Mouse (Mus musculus) lung, postnatal 14 days (tissue): ENCODE results near the gene Rab11fip5.

Experiments
- DNase-seq: peaks from one replicate; pipeline ENCODE4 v3.0.0; 2021

Rab11fip5 gene

DNA sequence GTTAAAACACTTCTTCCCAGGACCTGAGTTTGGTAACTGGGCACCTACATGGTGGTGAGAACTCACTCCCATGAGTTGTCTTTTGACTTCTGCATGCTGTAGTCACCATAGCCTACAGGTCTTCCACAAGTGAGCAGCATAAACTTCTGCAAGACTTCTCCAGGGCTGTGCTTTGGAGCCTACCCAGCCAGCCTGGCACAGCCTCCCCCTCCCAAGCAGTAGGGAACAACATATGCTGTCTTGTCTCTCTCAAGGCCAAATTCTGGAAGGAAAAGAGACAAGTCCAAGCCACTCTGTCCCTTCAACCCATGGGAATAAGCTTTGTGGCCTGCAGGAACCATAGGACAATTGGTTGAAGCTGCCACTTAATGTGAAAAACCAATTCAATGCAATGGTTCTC is 29.5 kb downstream of the Rab11fip5 start:
- DNase-seq: no peak

DNA sequence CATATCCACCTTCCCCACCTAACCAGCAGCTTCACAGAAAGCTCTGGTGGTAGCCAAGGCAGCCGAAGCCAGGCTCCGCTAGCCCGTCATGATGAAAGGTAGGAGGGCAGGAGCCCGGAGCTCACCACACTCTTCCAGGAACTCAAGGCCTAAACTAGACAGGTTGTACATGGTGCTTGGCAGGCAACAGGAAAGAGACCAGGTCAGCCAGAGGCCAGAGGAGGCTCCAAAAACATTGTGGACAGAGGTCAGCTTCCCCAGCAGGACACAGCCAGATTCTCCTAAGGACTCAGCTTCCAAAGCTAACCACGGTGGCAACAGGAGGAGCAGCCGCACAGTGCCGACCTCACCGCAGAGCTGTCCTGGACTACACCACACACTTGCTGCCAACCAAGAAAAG is 31.4 kb downstream of the Rab11fip5 start:
- no peak for DNase-seq

DNA sequence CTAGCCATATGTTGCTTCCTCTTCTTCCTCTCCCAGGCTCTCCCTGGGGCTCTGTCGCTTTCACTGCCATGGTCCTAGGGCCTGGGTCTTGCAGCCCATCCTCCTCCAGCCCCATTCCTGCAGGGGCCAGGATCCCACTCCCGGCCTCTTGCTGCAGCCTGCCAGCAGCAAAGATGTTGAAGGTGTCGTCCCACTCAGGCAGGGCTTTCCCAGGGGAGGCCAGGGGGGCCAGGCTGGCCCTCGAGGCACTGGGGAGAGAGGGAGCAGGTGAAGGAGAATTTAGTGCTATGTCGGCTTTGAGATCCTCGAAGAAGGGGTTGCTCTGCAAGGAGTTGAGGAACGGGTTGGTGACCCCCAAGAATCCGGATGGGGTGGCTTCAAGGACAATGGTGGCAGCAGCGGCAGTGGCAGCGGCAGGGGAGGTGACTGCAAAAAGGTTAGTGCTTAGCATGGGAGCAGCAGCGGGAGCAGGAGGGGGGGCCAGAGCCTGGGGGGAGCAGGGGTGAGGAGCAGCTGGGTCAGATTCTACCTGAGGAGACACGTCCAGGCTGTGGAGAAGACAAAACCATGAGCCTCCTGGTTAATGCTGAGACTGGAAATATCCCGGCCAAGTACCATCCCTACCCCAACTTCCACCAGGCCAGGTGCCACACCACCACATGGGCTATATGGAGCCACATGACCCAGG is 32.5 kb downstream of the Rab11fip5 start:
- DNase-seq: no peak

DNA sequence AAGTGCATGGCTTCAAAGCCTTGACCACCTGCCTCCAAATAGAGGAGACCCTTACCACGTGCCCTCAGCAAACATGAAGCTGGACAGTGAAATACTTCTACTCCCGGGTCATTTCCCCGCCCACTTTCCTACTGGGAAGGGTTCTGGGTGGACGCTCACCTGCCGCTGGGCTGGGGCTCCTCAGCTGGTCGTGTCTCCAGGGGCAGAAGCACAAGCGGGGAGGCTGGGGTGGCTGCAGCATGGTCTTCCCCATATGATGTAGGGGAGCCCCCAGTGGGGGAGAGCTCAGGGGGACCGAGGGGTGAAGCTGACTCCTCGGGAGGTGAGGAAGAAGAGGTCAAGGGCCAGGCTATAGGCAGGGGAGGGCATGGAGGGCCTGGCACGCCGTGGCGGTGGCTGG is 34.2 kb downstream of the Rab11fip5 start:
- no peak for DNase-seq

DNA sequence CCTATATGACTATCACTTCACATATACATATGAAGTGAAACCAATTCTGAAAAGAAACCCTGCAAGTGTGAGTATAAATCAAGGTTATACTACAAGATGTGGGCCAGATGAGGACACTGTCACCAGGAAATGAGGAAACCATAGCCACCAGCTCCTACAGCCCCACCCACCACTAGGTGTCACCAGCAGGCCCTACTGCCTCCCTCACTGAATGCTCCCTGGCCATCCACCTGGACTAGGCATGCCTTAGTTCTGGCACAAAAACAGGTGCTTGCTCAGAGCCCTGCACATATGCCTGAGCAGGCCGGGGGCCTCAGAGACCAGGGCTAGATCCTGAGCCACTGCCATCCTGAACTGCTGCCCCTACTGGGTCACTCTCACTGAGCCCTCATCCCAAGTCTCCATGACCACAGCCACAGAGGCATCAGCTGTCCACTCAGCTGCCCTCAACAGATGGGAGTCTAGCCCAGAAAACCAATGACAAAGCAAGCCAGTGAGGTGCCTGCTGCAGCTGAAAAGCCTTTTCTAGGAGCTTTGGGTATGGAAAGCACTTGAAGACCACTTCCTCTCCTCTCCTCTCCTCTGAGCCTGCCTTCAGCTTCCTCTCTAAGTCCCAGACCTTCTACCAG is 35.0 kb downstream of the Rab11fip5 start:
- peak; percentile 61 for DNase-seq

DNA sequence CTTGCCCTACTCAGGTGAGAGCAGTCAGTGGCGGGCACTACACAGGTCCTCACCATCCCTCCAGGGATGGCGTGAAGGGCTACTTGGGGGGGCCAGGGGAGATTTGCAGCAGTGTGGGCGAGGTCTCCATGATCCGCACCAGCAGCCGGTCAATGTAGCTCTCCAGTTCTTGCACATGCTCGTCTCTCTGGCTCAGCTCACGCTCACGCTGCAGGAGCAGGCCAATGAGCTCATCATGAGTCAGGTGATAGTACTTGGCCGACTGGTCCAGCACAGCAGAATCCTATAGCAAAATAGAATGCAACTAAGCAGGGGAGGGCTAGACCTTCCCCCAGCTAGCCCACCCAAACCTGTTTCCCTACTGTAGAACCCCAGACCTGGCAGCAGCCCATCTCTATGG is 37.5 kb downstream of the Rab11fip5 start:
- no peak for DNase-seq

DNA sequence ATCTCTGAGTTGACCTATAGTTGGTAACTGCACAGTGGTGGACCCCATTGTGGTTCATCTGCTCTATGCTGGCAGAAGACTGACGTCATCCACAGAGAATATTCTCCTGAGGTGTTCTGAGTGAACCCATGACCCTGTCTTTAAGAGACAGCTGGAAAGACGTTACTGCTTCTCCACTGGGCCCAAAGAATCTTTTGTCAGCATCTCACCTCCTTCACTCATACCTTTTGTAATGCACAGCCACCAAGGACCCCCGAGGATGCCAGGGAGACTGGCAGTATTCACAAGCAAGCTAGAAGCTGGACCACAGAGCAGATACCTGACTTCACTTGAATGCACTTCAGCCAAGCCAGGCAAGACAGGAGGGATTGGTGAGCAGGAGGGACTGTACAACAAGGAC is 39.1 kb downstream of the Rab11fip5 start:
- no peak for DNase-seq

DNA sequence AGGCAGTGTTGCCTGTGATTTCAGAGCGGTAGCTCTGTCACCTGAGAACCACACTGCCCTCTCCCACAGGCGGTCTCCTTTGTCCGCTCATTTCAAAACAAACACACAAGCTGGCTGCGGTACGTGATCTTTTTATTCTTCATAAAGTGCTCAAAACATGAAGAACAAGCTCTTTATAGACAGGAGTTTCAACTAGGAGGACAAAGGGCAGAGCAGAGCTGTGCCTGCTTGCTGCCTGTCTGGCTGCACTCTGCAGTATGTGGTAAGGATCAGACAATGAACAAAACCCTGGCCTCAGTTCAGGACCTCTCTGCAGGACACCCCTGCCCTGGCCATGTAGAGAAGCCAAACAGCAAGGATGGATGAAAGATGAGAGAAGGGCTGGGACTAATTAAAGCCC is 39.6 kb downstream of the Rab11fip5 start:
- DNase-seq: no peak

DNA sequence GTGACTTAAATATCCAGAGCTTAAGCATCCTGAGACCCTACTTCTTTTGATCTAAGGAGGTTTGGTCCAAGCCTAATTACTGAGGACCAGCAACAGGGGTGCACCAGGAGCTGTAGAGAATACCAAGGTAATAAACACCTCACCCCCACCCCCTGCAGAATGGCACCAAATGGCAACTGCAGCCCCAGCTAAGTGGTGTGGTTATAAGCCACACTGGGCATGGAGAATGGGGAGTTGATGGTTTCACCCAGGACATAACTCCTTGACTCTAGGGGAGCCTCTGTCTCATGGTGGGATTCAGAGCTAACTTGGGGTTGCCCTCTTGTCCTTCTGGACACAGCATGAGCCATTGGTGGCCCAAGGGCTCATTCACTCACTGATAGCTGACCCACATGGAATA is 40.2 kb downstream of the Rab11fip5 start:
- no peak for DNase-seq

DNA sequence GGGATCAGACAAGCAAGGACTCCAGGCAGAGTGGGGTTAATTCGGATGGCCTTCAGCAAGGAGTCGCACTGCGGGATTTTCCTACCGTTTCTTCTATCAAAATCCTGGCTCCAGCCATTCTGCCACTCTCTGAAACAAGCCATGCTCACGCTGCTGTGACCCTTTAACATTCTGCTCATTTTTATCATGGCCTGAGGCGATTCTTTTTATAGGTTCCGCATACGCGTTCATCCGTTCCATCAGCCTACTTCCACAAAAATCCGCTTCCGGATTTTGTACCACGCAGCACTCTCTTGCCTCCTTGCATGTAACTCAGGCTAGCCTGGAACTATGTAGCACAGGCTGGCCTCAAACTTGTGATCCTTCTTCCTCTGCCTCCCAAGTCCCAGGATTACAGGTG is 40.7 kb downstream of the Rab11fip5 start:
- peak; percentile 12 for DNase-seq

DNA sequence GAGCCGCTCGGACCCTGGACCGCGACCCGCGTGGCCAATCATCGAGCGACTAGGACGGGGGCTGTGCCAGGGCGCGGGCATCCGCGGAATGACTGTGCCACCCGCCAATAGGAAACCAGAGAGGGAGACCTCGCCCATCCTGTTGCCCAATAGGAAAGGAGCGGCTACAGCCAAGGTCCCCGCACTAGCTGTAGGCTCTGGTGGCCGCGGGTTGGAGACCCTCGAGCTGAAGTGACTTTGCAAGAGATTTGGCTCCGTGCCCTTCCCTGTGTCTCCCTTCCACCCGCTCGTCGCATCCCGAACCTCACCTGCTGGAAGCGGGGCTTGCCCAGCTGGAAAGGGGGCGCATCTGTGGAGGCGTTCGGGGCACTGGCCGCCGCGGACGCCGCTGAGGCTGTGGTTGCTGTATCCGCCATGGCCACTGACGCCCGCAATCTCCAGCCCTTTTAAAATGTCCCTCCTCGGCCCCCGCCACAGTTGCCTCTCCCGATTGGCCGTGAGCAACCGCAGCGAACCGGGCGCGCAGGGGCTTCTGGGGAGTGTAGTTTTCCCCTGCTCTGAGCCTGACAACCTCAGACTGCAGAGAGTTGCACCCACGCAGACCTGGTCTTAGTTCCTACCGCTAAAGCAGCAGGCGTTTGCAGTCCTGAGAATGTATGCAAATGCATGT is 41.3 kb downstream of the Rab11fip5 start, which contains the start of gene Sfxn5:
Sfxn5 (minus strand) TSS at position 423 of the 670 bp plus-strand sequence.
- DNase-seq: peak; percentile 97

DNA sequence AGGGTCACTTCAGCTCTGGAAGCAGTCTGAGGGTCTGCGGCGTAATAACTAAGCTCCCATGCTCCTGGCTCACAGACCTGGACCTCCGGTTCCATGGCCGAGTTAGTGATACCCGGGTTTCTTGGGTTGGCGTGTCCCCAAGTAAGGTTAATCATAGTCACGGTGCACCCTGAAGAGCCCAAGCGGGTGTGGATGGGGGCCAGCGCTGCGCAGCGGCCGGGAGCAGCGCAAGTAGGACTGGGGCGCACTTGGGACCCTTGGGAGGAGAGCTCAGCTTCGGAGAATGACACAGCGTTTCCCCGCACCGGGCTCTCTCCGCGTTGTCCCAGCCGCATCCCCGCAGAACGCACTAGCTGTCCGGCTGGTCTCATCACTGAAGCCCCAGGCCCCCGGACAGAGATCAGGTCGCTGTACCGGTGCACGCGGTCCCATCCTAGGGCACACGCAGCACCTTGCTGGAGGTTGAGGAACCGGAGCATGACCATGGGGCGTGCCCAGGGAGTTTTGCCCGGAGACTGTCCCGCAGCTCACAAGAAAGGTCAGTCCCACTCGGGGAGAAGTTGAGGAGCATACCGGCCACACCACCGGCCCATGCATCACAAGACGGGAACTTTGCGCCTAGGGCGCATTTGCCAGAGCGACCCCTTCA is 42.0 kb downstream of the Rab11fip5 start:
- DNase-seq: peak; percentile 3

DNA sequence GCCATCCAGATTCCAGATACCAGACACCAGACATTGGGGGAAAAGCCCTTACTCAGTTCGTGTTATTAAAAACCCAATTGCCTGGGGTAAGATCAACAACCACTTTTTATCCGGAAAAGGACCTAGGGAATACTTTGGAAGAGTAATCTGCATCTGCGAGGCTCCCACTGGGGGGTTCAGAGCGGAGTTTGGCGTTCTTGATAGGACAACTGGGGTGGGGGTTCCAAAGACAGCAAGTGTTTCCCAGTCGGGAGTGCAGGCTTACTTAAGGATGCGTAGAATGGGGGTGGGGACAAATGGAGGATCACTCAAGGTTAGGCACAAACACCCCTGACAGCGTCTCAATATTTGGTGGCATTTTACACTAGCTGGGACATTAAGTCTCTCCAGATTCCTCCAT is 42.7 kb downstream of the Rab11fip5 start:
- DNase-seq: no peak

DNA sequence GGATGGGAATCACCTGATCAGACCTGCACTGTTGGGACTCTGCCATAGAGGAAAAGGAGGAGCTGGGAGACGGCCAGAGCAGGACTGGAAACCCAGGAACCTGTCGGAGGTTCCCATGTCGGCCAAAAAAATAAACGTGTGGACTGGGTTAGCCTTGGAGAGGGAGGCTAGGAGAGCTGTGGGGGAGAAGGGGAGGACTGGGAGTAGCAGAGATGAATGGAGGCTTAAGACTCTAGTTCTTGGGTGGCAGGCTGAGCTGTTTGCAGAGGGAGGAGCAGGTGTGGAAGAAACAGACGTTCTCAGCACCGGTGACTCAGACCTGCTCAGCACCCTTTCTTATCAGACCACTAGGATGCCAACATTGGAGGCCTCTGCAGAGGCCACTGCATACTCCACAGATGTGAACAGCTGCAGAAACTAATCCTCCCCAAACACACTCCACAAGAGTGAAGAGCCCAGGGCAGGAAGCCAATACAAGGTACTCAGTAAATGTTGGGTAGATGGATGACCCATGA is 43.2 kb downstream of the Rab11fip5 start:
- peak; percentile 9 for DNase-seq

DNA sequence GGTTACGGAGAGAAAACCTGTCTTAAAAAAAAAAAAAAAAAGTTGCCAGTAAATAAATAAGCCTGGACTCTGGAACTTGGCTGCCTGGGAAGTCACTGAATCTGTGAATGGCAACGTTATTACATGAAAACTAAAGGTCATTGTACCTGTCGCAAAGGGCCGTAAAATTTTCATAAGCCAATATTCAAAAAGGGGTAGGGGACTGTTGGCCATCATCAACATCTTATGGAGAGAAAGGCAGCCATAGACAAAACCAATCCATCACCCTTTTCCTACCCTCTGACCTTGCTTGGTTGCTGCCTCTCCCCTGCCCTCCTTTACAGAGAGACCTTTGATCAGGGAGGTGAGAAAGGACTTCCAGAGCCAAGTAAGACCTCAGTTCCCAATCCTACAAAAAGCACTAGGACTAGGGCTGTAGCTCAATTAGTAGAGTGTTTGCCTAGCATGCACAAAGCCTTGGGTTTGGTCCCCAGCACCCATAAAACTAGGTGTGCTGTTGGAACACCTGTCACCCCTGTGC is 44.7 kb downstream of the Rab11fip5 start:
- no peak for DNase-seq

DNA sequence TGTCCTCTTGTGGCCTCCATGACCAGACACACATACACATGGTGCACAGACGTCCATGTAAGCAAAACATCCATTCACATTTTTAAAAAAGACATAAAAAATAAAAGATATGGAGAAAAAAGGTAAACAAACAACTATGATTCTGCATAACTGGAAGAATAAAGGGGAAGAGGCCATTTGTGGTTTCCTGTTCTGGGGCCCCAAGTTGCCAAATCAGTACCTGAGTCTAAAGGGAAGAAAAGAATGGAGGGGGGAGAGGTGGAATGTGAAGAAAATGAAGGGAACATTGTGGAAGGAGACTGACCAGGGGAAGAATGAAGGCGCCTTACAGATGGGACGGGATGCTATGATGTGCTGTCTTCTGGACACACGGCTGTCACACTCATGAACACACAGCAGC is 47.9 kb downstream of the Rab11fip5 start:
- DNase-seq: no peak

DNA sequence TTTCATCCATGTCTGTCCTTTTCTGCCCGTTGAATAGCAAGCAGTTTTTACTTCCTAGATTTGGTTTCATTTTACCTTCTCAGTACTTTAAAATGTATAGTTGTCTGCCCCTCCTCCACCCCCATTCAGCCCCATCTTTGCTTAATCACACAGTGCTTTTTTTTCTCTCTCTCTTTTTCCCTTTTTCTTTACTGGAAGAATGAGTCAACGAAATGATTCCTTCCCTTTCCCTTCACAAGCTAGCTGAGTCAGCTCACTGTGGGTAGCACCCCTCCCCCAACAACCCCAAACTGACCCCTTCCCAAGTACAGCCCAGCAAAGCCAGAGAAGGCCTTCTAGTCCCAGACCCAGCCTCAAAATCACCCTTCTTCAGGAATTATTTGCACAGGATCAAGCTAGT is 49.3 kb downstream of the Rab11fip5 start:
- DNase-seq: no peak

DNA sequence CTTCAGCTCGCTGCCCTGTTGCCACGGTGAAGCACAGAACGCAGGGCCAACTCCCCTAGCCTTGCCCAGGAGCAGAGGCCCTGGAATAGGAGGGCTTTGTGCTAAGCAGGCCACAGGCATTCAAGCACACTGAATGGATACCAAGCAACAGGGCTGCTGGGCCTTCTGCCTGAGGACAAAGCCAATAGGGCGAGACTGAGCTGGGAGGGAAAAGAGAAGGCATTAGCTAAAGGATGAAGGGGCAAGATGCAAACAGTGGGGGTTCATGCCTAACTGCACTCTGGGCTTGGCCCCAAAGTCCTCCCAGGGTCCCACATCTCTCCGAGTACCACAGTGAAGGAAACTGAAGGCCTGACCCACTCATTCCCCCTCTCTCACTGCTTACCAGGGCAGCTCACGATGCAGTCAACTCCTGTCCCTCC is 54.0 kb downstream of the Rab11fip5 start:
- no peak for DNase-seq

DNA sequence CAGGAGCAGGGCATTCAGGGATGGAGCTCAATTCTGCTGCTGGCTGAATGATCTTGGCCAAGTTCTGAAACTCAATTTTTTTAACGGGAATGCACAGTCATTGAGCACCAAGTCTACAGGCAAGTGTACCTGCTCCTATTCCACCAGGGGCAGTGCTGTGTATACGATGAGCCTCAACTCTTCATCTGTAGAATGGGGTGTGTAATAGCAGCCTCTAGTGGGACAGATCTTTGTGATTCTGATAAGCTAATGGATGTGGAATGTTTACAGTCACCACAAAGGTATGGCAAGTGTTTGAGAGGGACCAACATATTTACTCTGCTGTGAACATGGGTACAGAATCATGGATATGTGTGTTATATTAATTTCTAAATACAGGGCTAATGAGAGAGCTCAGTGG is 58.2 kb downstream of the Rab11fip5 start:
- no peak for DNase-seq

DNA sequence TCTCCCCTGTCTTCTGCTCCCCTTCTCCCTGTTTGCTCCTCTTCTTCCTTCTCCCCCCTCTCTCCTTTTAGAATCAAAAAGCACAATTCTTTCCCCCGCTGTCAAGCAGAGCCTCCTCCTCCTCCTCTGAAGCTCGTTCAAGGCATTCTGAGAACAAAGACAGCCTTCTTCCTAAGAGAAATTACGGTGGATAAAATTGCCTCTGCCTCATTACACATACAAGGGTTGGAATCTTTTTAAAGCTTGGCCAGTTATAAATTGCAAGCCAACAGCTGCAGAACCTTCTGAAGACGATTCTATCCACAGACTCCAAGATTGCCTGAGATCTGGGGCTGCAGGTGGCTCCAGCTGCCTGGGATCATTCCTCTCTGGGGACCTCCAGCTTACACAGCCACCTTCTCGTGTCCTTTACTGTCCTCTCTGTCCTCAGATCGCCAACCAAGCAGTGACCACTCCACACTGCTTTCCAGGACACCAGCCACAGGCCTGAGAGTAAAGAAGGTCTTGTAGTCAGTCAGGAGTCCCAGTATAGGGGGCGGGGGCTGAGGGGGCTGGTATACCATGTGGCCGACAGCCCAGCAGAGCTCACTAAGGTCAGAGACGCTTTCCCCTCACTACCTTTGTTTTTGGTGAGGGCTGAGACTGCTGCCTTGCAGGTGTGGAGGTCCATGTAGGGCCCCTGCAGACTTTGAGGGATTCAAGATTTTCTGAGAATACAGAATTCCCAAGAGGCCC is 60.2 kb downstream of the Rab11fip5 start:
- DNase-seq: no peak

DNA sequence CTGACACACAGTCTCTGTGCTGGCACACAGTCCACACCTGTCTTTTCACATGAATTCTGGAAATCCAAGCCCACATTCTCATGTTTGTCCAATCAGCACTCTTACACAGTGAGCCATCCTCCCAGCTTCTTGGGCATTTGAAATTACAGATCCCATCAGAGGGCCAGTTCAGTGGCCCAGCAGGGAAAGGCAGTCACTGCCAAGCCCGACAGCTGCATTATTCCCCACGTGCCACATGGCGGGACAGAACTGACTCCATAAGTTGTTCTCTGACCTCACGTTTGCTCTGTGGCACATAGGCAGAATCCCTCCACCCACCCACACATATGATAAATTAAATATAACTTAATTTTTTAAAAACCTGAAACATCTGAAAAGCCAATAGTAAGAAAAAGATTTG is 66.5 kb downstream of the Rab11fip5 start:
- no peak for DNase-seq

DNA sequence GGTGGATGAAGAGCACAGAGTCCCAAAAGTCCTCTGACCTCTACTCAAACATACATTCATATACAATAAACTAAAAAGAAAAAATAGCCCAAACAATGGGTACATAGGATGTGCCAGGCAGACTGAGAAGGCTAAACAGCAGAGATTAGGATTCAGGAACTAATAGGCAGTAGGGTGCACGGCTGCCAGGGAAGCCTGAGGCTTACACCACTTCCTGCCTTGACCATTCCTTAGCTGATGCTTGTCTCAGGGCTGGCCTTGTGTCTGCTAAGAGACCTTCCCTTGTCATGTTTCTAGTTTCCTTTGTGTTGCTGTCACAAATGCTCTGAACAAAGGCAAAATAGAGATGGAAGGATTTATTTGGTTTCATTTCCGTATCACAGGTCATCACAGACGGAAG is 68.1 kb downstream of the Rab11fip5 start:
- no peak for DNase-seq

DNA sequence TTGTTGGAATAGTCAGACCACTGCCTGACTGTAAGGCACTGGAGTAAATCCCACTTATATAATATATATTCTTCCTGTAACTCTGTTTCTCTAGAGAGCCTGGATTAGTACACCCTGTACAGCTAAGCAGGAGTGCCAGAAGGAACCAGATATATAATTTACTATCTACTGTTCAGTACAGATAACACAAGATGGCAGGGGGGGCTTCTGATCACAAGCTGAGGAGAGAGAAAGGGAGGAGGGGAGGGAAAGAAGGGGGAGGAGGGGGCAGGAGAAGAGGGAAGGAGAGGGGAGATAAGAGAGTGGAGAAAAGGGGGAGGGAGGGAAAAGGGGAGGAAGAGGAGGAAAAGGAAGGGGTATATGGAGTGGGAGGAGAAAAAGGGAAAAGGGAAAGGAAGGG is 68.6 kb downstream of the Rab11fip5 start:
- DNase-seq: no peak
